Mouse (Mus musculus) adrenal gland, adult 8-10 months (tissue): ENCODE measurements around the gene Dhtkd1. TPM values are rescaled to one million over a fixed set of nuclear protein-coding genes. Genes with fewer than 3 reads are reported as not detected.
"Not testable (repeated sequence)": the region's sequence is repeated elsewhere in the genome, so short reads cannot be mapped to it uniquely, and the experiment has no call there.

Experiments used
- DNase-seq: peaks from one replicate; pipeline ENCODE4 v3.0.0; 2022
- total RNA-seq, 4 experiments: library from RNA; stranded (reverse); gene quantifications; 2 replicates each; pipeline ENCODE4 v1.2.4; 2022

The Dhtkd1 gene
- total RNA-seq = 10 to 100 TPM; 12.2 to 23.6 (median 16.3) TPM

- peak; percentile 66 for DNase-seq
Measured at GRCm38 (mm10) chr2:5942416-5943032, at the start of gene Dhtkd1. Dhtkd1 (minus strand) TSS chr2:5942792.

- DNase-seq = no peak
Measured at GRCm38 (mm10) chr2:5977532-5977931, 34.9 kb upstream of the Dhtkd1 start.

DNA sequence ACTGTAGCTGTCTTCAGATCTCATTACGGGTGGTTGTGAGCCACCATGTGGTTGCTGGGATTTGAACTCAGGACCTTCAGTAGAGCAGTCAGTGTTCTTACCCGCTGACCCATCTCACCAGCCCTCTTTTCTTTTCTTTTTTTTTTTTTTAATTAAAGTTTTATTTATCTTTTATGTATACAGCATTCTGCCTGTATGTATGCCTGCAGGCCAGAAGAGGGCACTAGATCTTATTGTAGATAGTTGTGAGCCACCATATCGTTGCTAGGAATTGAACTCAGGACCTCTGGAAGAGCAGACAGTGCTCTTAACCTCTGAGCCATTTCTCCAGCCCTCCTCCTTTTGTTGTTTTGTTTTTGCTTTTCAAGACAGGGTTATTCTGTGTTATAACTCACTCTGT lies 28.0 kb upstream of the Dhtkd1 start:
- not testable (repeated sequence) for DNase-seq

- no peak for DNase-seq
Measured at GRCm38 (mm10) chr2:5965972-5966371, 23.4 kb upstream of the Dhtkd1 start.

- DNase-seq = not testable (repeated sequence)
Measured at GRCm38 (mm10) chr2:5963729-5964128, 21.1 kb upstream of the Dhtkd1 start.

GRCm38 (mm10) chr2:5962265-5962664 lies 19.7 kb upstream of the Dhtkd1 start:
- DNase-seq = no peak

DNA sequence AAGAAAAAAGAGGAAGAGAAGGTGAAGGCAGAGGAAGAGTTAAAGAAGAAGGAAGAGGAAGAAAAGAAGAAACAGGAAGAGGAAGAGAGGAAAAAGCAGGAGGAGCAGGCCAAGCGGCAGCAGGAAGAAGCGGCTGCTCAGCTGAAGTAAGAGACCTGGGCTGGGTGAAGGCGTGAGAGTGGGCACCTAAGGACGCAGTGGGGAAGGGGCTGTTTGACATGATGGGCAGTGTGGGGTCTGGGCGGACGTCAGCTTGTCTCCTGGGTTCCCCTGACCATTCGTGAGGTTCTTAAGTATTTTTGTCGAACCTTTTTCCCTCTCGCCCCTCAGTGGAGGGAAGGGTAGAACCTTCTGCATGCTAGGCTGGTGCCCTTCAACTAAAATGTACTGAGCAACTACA lies 15.1 kb upstream of the Dhtkd1 start:
- no peak for DNase-seq

DNA sequence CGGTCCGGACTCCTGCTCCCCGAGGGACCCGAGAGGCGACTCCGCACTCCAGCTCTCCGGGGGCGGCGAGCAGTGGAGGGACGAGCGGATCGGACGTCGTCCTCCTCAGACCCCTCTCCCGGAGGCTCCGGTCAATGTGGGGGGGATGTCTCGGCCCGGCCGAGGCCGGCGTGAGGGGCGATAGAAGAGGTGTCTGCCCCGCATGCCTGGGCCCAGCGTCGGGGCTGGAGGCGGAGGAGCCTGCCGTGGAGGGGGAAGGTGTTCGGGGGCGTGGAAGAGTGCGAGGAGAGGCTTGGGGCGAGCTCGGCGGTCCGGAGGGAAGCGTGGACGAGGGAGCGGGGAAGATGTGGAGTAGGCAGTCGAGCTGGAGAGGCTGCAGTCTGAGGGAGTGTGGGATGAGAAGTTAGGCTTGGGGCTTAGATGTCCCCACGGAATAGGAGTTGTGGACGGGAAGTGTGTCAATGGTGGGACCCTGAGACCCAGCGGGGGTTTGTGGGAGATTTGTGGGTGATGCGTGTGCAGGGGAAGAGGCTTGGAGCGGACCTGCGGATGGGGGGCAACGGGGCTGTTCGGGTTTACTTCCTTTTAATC lies 9.1 kb upstream of the Dhtkd1 start:
- peak; percentile 22 for DNase-seq

DNA sequence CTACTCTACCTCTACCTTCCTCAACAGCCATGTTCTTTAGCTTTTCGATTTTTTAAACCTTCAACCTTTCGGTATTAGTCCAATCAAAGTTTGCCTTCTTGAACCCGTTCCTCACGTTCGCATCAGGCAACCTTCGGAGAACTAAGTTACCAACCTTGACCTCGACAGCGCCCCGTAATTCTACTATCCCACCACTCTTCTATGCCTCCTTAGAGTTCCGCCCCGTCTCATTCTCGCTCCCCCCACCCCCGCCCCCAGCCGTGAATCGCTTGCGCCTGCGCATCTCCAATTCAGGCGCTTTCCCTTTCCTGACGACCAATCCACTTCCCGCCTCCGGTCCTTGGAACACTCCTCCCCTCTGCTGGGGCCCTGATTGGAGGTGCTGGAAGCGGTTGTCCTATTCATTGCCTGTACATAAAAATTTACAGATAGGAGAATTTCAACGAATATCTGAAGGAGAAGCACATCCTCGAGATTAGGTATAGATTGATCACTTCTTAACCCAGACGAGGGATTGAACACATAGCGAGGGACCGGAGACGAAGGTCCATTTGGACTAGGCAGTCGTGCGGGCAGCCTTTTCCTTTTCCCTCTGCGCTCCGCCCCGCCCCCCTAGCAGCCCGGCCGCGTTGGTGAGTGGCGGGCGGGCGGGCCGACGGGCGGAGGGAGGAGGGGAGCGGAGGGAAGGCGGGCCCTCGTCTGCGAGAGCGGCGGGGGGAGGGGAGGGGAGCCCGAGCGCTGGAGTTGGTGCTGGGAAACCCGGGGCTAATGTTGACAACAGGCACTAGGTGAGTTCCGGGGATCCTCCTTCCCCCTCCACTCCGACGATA lies 8.4 kb upstream of the Dhtkd1 start, which contains the start of gene Upf2:
Upf2 (plus strand) TSS at position 704 of the 830 bp plus-strand sequence.
- DNase-seq = peak; percentile 93

GRCm38 (mm10) chr2:5950305-5950704 lies 7.7 kb upstream of the Dhtkd1 start:
- no peak for DNase-seq

- DNase-seq = not testable (repeated sequence)
Measured at GRCm38 (mm10) chr2:5949821-5950220, 7.2 kb upstream of the Dhtkd1 start.

DNA sequence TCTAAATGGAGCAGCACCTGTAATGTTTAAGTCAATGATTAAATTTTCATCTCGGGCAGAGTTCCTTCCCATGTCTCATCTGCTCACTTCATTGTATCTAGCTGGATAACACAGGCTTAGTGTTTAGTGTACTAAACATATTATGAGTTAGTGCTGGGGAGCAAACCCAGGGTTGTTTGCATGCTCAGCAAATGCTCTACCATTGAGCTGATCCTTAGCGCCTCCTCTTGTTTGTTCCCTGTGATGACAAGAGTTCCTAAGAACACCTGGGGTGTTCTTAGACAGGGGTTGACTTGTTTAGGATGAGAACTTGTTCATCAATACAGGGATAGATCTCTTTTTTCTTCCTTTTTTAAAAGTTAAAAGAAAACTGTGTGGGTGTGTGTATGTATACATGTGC lies 6.4 kb upstream of the Dhtkd1 start:
- DNase-seq = no peak

DNA sequence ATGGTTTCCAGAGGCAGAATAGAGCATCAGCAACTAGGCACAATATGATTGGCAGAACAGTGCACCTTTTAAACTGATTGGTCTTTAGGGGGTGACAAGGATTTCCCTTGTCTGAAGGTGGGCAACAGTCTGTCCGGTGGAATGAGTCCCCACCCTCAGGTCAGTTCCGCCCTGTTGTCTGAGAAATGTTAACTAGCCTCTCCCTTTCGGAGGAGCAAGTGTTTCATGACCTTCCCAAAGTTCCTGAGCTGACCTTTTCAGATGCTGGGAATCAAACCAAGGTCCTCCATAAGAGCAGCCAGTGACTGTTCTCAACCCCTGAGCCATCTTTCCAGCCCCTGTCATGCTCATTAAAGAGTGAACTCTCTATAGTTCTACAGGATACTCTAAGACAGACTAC lies 4.3 kb upstream of the Dhtkd1 start:
- no peak for DNase-seq

- no peak for DNase-seq
Measured at GRCm38 (mm10) chr2:5945629-5946028, 3.0 kb upstream of the Dhtkd1 start.

- no peak for DNase-seq
Measured at GRCm38 (mm10) chr2:5943071-5943470, 479 bp upstream of the Dhtkd1 start.

DNA sequence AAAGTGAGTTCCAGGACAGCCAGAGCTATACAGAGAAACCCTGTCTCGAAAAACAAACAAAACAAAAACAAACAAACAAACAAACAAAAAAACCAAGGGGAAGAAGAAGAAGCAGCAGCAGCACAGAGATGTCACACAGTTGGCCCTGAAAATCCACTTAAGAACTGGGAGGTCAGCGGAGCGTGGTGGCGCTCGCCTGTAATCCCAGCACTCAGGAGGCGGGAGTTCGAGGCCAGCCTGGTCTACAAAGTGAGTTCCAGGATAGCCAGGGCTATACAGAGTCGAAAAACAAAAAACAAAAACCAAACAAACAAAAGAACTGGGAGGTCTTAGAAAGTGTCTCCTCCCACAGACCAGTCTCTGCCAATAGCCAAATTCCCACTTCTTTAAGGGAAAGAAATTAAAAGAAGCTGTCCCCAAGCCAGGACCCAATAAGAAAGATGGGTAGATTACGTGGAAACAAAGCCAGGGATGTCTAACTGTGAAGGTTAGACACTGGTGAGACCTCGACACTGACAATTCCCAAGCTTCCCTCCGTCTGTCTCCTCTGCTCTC lies 654 bp downstream of the Dhtkd1 start:
- DNase-seq = no peak

DNA sequence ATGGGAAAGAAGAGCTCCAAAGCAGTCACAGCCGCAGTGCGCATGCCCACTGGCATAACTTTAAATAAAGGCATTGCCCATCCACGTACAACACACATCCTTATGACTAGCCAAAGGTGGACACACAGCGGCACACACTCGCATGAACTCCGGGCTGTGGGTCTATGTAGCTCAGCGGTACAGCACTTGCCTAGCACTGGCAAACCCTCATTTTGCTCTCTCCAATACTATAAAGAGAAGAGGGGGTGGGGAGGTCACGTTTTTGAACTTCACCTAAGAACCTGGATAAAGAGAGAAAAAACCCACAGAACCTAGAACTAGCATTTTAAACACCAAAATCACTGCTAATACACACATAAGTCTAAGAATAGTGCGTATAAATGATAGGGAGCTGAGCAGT lies 1.7 kb downstream of the Dhtkd1 start:
- no peak for DNase-seq

DNA sequence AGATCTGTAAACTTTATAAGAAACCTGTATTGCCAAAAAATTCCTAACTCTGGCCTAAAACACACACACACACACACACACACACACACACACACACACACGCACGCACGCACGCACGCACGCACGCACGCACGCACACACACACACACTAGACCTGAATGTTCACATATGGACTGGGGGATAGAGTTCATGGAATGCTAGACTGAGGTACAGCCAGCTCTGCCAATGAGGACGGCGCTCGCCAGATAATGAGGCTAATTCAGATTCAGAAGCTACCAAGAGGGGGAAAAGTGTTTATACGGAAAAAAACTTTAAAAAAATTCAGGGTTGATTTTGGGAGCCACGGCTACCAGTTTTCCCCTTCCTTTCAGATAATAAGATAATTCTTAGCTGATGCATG lies 2.7 kb downstream of the Dhtkd1 start:
- DNase-seq = no peak

DNA sequence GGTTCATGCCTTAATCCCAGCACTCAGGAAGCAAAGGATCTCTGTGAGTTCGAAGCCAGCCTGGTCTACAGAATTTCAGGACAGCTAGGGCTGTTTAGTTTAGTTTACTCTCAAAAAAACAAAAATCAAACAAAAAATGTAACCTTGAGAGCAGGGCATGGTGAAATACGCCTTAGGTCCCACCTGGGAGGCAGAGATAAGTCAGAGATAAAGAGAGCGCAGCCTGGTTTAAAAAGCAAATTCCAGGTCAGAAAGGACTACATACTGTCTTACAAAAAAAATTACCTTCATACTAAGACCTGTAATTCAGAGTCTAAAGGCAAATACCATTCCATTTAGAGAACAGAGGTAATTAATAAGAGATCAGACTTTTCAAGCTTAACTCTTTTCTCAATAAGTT lies 3.3 kb downstream of the Dhtkd1 start:
- DNase-seq = no peak

GRCm38 (mm10) chr2:5936550-5936949 lies 6.0 kb downstream of the Dhtkd1 start:
- DNase-seq = no peak

- no peak for DNase-seq
Measured at GRCm38 (mm10) chr2:5936068-5936467, 6.5 kb downstream of the Dhtkd1 start.

- no peak for DNase-seq
Measured at GRCm38 (mm10) chr2:5934936-5935335, 7.7 kb downstream of the Dhtkd1 start.

DNA sequence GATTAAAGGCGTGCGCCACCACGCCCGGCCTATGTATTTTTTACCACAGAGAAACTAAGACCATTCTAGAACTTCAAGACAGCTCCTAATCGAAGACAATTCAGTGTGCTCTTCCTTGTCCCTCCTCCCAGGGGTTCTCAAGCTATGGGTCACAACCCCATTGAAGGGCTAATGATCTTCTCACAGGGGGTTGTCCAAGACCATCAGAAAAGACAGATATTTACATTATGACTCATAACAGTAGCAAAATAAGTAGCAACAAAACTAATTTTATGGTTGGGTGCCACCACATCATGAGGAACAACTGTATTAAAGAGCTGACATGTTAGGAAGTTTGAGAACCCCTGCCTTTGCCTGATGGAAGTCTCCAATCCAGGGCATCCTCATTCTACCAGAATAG lies 10.7 kb downstream of the Dhtkd1 start:
- no peak for DNase-seq
